Mouse (Mus musculus) limb, embryonic 13.5 days (tissue): ENCODE measurements around the gene Trpm6. TPM values are rescaled to one million over a fixed set of nuclear protein-coding genes. Genes with fewer than 3 reads are reported as not detected.

ENCODE experiments used
- ATAC-seq: fragments of 200-750 bp; cut with Nextera tagmentation; 2 replicates; pipeline ENCODE4 v1.8.0; 2017; ENCODE audit warnings: low read depth, moderate number of reproducible peaks, moderate TSS enrichment; ENCODE audit not compliant: low FRiP score
- H3K27ac ChIP-seq: fragments of 300-500 bp; sonication (generic); 2 replicates; pipeline ENCODE4 v1.5.1; 2015; ENCODE audit warnings: inconsistent platforms, mild to moderate bottlenecking, moderate library complexity
- H3K27me3 ChIP-seq: fragments of 300-500 bp; sonication (generic); 2 replicates; pipeline ENCODE4 v1.6.1; 2015; ENCODE audit warnings: mild to moderate bottlenecking, inconsistent platforms
- H3K36me3 ChIP-seq: fragments of 300-500 bp; sonication (generic); 2 replicates; pipeline ENCODE4 v1.6.1; 2015; ENCODE audit warnings: inconsistent platforms, mild to moderate bottlenecking, moderate library complexity
- H3K4me1 ChIP-seq: fragments of 300-500 bp; sonication (generic); 2 replicates; pipeline ENCODE4 v1.6.1; 2015; ENCODE audit warnings: inconsistent platforms
- H3K4me2 ChIP-seq: fragments of 300-500 bp; sonication (generic); replicated peaks from 2 replicates; pipeline ENCODE4 v1.6.1; 2015; ENCODE audit warnings: inconsistent platforms, mild to moderate bottlenecking, moderate library complexity
- H3K4me3 ChIP-seq: fragments of 300-500 bp; sonication (generic); 2 replicates; pipeline ENCODE4 v1.5.1; 2015; ENCODE audit warnings: moderate library complexity, mild to moderate bottlenecking, inconsistent platforms
- H3K9ac ChIP-seq: fragments of 300-500 bp; sonication (generic); 2 replicates; pipeline ENCODE4 v1.6.1; 2015; ENCODE audit warnings: mild to moderate bottlenecking, inconsistent platforms
- H3K9me3 ChIP-seq: fragments of 300-500 bp; sonication (generic); 2 replicates; pipeline ENCODE4 v1.6.1; 2016; ENCODE audit warnings: inconsistent platforms
- WGBS: fragments of 180-500 bp; shearing (Covaris S2); methylation state at CpG from one replicate; pipeline ENCODE4 v1.1.7; 2015; 5-methylcytosine and 5-hydroxymethylcytosine counted together
- polyA plus RNA-seq: library from polyadenylated mRNA; unstranded; fragments of >200 nt; fragmentation: Nextera tagmentation; extraction: Ambion mirVana; gene quantifications from 2 replicates; pipeline ENCODE4 v1.2.1, GENCODE M21; 2015

Gene Trpm6
- polyA plus RNA-seq, 1 experiment from 2014 or later = 0.39 TPM

GRCm38 (mm10) chr19:18774085-18774484 lies 24.3 kb downstream of the Trpm6 start:
- Histone ChIP-seq H3K36me3 (no peaks in the 10 kb centered on the region), H3K4me1 (no peaks in the 10 kb centered on the region), H3K4me3 (no peak overlapping the region), H3K9ac (no peak overlapping the region), H3K9me3 (no peaks in the 10 kb centered on the region), H3K27ac (no peak overlapping the region), H3K27me3 (no peaks in the 10 kb centered on the region), H3K4me2 (no peak overlapping the region)
- 28% methylated on average over 1 of the region's 1 CpGs for WGBS
- ATAC-seq = no peak

DNA sequence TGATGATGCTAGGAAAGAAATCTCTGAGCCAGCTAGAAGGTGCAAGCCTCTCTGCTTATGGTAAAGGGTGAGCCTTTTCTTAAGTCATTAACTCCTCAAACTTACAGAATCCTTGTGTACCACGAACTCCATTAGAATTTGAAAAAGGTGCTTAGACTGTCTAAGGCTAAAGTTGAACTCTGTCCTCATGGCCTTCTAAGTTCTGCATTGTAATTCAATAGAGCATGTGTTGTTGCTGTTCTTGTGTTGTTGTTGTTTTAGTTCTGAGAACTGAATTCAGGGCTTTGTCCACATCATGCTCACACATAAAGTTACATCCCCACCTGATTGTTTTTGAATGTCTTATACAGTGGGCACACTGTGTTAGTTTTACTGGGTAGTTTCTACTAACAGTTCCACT lies 49.9 kb downstream of the Trpm6 start:
- 67% methylated on average over 1 of the region's 1 CpGs for WGBS
- Histone ChIP-seq H3K27me3 (no peaks in the 10 kb centered on the region), H3K27ac (no peak overlapping the region), H3K4me2 (no peak overlapping the region), H3K9me3 (no peaks in the 10 kb centered on the region), H3K4me3 (no peak overlapping the region), H3K4me1 (no peaks in the 10 kb centered on the region), H3K9ac (no peak overlapping the region), H3K36me3 (no peaks in the 10 kb centered on the region)
- no peak for ATAC-seq

DNA sequence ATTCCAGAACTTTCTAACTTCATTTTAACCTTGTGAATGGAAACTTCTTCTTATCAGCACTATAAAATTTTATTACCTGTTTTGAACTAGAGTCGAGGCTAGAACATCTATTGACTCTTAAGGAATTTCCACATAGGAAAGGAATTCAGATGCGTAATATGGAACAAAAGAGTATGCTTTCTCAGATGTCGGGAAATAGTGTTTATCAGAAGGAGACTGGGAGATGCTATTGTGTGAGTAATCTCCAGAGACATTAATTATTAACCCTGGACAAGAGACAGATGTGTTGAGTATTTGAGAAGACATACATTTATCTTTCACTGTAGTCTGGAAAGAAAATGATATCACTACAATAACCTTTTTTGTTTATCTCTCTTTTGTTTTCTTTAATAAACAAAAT lies 61.5 kb downstream of the Trpm6 start:
- H3K36me3 ChIP-seq = no peaks in the 10 kb centered on the region
- H3K9ac ChIP-seq = no peak overlapping the region
- no peaks in the 10 kb centered on the region for H3K9me3 ChIP-seq
- H3K4me2 ChIP-seq = no peak overlapping the region
- no peak for ATAC-seq
- no peak overlapping the region for H3K27ac ChIP-seq
- WGBS = 67% methylated on average over 3 of the region's 3 CpGs
- H3K27me3 ChIP-seq = no peaks in the 10 kb centered on the region
- H3K4me1 ChIP-seq = no peaks in the 10 kb centered on the region
- no peak overlapping the region for H3K4me3 ChIP-seq

DNA sequence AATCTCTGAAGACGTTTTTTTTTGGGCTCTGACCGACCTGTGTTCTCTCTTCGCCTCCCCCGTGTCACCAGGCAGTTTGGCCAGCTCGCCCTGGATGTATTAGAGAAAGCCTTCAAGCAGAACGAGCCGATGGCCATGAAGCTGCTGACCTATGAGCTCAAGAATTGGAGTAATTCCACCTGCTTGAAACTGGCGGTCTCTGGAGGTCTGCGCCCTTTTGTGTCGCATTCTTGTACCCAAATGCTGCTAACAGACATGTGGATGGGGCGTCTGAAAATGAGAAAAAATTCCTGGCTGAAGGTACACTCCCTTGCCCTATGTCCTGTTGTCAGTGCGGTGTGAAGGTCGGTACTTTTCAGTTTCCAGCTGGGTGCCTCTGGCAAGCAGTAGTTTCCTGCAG lies 65.4 kb downstream of the Trpm6 start:
- no peaks in the 10 kb centered on the region for H3K36me3 ChIP-seq
- no peak overlapping the region for H3K27ac ChIP-seq
- WGBS = 77% methylated on average over 13 of the region's 13 CpGs

GRCm38 (mm10) chr19:18817425-18817824 lies 67.6 kb downstream of the Trpm6 start:
- Histone ChIP-seq H3K36me3 (no peaks in the 10 kb centered on the region), H3K4me2 (no peak overlapping the region), H3K4me3 (no peak overlapping the region), H3K9ac (no peak overlapping the region), H3K27ac (no peak overlapping the region), H3K27me3 (no peaks in the 10 kb centered on the region), H3K9me3 (no peaks in the 10 kb centered on the region), H3K4me1 (no peaks in the 10 kb centered on the region)
- no peak for ATAC-seq
- WGBS = 79% methylated on average over 2 of the region's 2 CpGs

More for the DNA sequence above, 65.4 kb downstream of the Trpm6 start:
- Histone ChIP-seq H3K9ac (no peak overlapping the region), H3K4me1 (no peaks in the 10 kb centered on the region), H3K4me2 (no peak overlapping the region), H3K27me3 (no peaks in the 10 kb centered on the region), H3K4me3 (no peak overlapping the region), H3K9me3 (no peaks in the 10 kb centered on the region)
- ATAC-seq = no peak

DNA sequence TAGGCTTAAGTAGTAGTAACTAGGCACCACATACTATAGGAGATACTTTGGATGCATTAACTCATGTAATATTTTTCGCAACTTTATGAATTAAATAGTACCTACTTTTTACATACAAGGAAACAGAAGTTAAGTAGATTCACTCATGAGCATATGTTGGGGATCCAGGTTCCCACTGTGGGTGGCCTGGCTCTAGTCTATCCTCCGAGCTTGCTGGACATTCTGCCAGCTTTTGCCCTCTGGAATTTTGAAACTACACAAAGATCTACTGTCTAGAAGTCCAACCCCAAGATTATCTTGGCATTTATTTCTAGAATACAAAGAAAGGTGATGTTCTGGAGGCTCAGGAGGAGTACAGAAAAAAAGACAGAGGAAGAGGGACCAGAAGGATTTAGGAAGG lies 78.8 kb downstream of the Trpm6 start:
- H3K27ac ChIP-seq = no peak overlapping the region
- H3K4me3 ChIP-seq = no peak overlapping the region
- no peaks in the 10 kb centered on the region for H3K4me1 ChIP-seq
- WGBS = 79% methylated on average over 2 of the region's 2 CpGs
- no peaks in the 10 kb centered on the region for H3K9me3 ChIP-seq
- H3K4me2 ChIP-seq = no peak overlapping the region
- ATAC-seq = no peak
- H3K36me3 ChIP-seq = no peaks in the 10 kb centered on the region
- H3K9ac ChIP-seq = no peak overlapping the region
- no peaks in the 10 kb centered on the region for H3K27me3 ChIP-seq

DNA sequence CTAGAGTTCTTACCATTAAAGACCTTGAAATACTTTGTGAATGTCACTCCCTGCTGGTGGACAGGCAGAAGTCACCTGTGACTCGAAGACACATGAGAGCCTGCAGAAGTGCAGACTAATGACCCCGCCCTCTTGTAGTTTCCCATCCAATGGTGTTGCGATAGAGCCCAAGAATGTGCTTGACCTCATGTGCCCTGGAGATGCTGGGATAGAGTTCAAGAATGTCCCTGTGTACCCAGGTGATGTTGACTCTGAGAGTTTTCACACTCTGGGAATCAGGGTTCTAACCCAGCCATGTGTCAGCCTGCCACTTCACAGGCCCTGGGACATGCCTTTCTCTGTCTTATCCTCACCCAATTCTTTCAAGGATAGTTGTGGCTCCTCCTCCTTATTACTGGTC lies 81.4 kb downstream of the Trpm6 start:
- H3K4me3 ChIP-seq = no peak overlapping the region
- H3K9ac ChIP-seq = no peak overlapping the region
- no peaks in the 10 kb centered on the region for H3K9me3 ChIP-seq
- no peaks in the 10 kb centered on the region for H3K4me1 ChIP-seq
- H3K27me3 ChIP-seq = no peaks in the 10 kb centered on the region
- no peak overlapping the region for H3K27ac ChIP-seq
- no peak for ATAC-seq
- H3K4me2 ChIP-seq = no peak overlapping the region
- WGBS = 84% methylated on average over 3 of the region's 3 CpGs
- H3K36me3 ChIP-seq = no peaks in the 10 kb centered on the region

DNA sequence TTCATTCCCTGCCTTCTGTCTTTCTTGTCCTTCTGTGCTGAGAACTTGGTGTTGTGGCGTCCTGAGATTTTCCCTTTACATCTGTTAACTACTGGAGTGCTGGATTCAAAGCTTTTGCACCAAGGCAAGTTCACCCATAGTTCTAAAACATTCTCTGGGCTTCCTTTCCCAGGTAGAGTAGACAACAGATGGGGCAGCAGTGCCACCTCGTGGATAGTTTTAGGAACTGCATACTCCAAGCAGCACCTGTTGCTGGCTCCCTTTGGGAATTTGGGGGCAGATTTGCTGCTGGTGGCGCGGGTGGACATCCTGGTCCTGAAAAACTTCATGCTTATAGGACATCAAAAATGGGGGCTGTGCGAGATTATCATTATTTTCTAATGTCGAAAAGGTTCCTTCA lies 85.2 kb downstream of the Trpm6 start:
- no peak for ATAC-seq
- H3K4me1 ChIP-seq = no peaks in the 10 kb centered on the region
- WGBS = 8% methylated on average over 6 of the region's 6 CpGs
- H3K27ac ChIP-seq = no peak overlapping the region
- no peak overlapping the region for H3K4me2 ChIP-seq
- no peaks in the 10 kb centered on the region for H3K36me3 ChIP-seq
- no peaks in the 10 kb centered on the region for H3K27me3 ChIP-seq
- H3K9me3 ChIP-seq = no peaks in the 10 kb centered on the region
- no peak overlapping the region for H3K9ac ChIP-seq
- H3K4me3 ChIP-seq = no peak overlapping the region

GRCm38 (mm10) chr19:18841789-18842562 lies 92.2 kb downstream of the Trpm6 start:
- Histone ChIP-seq H3K9ac (no peak overlapping the region), H3K4me1 (no peaks in the 10 kb centered on the region), H3K4me2 (no peak overlapping the region), H3K4me3 (no peak overlapping the region), H3K27me3 (no peaks in the 10 kb centered on the region), H3K36me3 (no peaks in the 10 kb centered on the region), H3K9me3 (no peaks in the 10 kb centered on the region), H3K27ac (no peak overlapping the region)
- ATAC-seq = no peak
- WGBS = 74% methylated on average over 19 of the region's 19 CpGs

GRCm38 (mm10) chr19:18842626-18843025 lies 92.8 kb downstream of the Trpm6 start:
- no peak for ATAC-seq
- H3K4me3 ChIP-seq = no peak overlapping the region
- H3K27ac ChIP-seq = no peak overlapping the region
- H3K27me3 ChIP-seq = no peaks in the 10 kb centered on the region
- H3K4me1 ChIP-seq = no peaks in the 10 kb centered on the region
- H3K9ac ChIP-seq = no peak overlapping the region
- H3K4me2 ChIP-seq = no peak overlapping the region
- H3K36me3 ChIP-seq = no peaks in the 10 kb centered on the region
- no peaks in the 10 kb centered on the region for H3K9me3 ChIP-seq
- WGBS = 86% methylated on average over 11 of the region's 11 CpGs

DNA sequence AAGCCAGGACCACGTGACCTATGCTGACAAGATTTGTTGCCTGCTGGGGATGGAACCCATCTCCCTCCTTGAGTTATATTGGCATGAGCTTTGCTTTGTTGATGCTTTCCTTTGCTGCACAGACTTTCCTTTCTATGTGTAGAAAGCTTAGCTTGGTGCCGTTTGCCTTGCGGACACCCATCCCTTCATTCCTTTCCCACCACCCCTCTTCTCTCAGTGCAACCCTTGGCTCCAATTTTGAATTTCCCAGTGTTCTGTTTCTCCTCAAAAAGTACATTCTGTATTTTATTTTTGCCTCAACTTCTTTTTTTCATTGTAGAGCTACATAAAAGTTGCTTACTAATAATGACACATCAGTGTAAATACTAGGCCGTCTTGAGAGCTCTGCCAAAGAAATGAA lies 96.6 kb downstream of the Trpm6 start:
- WGBS = 90% methylated on average over 4 of the region's 4 CpGs
- ATAC-seq = no peak

DNA sequence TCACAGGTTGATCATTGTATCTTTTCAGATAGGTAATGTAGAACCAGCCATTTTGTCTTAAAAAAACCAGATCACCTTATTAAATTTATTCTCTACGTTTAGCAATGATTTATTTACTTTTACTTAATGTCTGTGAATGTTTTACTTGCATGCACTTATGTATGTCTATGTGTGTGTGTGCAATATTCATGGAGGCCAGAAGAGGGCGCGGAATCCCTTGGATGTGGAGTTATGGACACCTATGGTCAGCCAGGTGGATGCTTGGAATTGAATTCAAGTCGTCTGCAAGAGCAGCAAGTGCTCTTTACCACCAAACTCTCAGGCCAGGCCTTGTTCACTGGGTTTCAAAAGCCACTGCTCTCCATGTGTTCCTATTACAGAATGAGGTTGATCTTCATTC lies 118.5 kb downstream of the Trpm6 start:
- Histone ChIP-seq H3K4me2 (no peak overlapping the region), H3K9ac (no peak overlapping the region), H3K27me3 (no peaks in the 10 kb centered on the region), H3K4me1 (no peaks in the 10 kb centered on the region), H3K9me3 (no peaks in the 10 kb centered on the region), H3K4me3 (no peak overlapping the region), H3K27ac (no peak overlapping the region), H3K36me3 (no peaks in the 10 kb centered on the region)
- WGBS = 57% methylated on average over 4 of the region's 4 CpGs
- ATAC-seq = no peak

More for the DNA sequence above, 96.6 kb downstream of the Trpm6 start:
- no peak overlapping the region for H3K9ac ChIP-seq
- no peak overlapping the region for H3K27ac ChIP-seq
- H3K9me3 ChIP-seq = no peaks in the 10 kb centered on the region
- H3K4me1 ChIP-seq = no peaks in the 10 kb centered on the region
- no peak overlapping the region for H3K4me3 ChIP-seq
- no peaks in the 10 kb centered on the region for H3K36me3 ChIP-seq
- no peaks in the 10 kb centered on the region for H3K27me3 ChIP-seq
- H3K4me2 ChIP-seq = no peak overlapping the region
